Mouse (Mus musculus): Measurements from ENCODE around the gene Rexo4.

Gene Rexo4

GRCm38 (mm10) chr2:26963923-26964723 is at the start of gene Rexo4:
TSS of gene Rexo4 (minus strand) at chr2:26964386.
- DNase-seq (ENCODE audit: low read depth, low spot score): peak; percentile 94

GRCm38 (mm10) chr2:27009714-27010244 is 45.6 kb upstream of the Rexo4 start, which contains the start of gene Cacfd1:
TSS of gene Cacfd1 (plus strand) at chr2:27009926.
- peak; percentile 86 for DNase-seq (ENCODE audit: low read depth, low spot score)

- DNase-seq (ENCODE audit: low read depth, low spot score): no peak
Observed at GRCm38 (mm10) chr2:27007701-27008100, 43.5 kb upstream of the Rexo4 start.

GRCm38 (mm10) chr2:27006255-27006654 is 42.1 kb upstream of the Rexo4 start:
- DNase-seq (ENCODE audit: low read depth, low spot score): no peak

GRCm38 (mm10) chr2:26997993-26998392 is 33.8 kb upstream of the Rexo4 start:
- DNase-seq (ENCODE audit: low read depth, low spot score): no peak

GRCm38 (mm10) chr2:26997498-26997897 is 33.3 kb upstream of the Rexo4 start:
- no peak for DNase-seq (ENCODE audit: low read depth, low spot score)

GRCm38 (mm10) chr2:26993936-26994335 is 29.8 kb upstream of the Rexo4 start:
- no peak for DNase-seq (ENCODE audit: low read depth, low spot score)

- DNase-seq (ENCODE audit: low read depth, low spot score): no peak
Observed at GRCm38 (mm10) chr2:26984640-26985039, 20.5 kb upstream of the Rexo4 start.

GRCm38 (mm10) chr2:26984179-26984578 is 20.0 kb upstream of the Rexo4 start:
- DNase-seq (ENCODE audit: low read depth, low spot score): no peak

- DNase-seq (ENCODE audit: low read depth, low spot score): no peak
Observed at GRCm38 (mm10) chr2:26980361-26980760, 16.2 kb upstream of the Rexo4 start.

GRCm38 (mm10) chr2:26973960-26974359 is 9.8 kb upstream of the Rexo4 start:
- no peak for DNase-seq (ENCODE audit: low read depth, low spot score)

GRCm38 (mm10) chr2:26973116-26973515 is 8.9 kb upstream of the Rexo4 start, which contains the start of gene Adamts13:
TSS of gene Adamts13 (plus strand) at chr2:26973416.
- no peak for DNase-seq (ENCODE audit: low read depth, low spot score)

GRCm38 (mm10) chr2:26967262-26967661 is 3.1 kb upstream of the Rexo4 start:
- no peak for DNase-seq (ENCODE audit: low read depth, low spot score)

GRCm38 (mm10) chr2:26964724-26965370 is 661 bp upstream of the Rexo4 start:
- DNase-seq (ENCODE audit: low read depth, low spot score): no peak

- DNase-seq (ENCODE audit: low read depth, low spot score): no peak
Observed at GRCm38 (mm10) chr2:26960756-26961155, 3.4 kb downstream of the Rexo4 start.

- DNase-seq (ENCODE audit: low read depth, low spot score): no peak
Observed at GRCm38 (mm10) chr2:26957488-26957859, 6.7 kb downstream of the Rexo4 start.

- no peak for DNase-seq (ENCODE audit: low read depth, low spot score)
Observed at GRCm38 (mm10) chr2:26956811-26957487, 7.2 kb downstream of the Rexo4 start.

- no peak for DNase-seq (ENCODE audit: low read depth, low spot score)
Observed at GRCm38 (mm10) chr2:26954735-26955395, 9.3 kb downstream of the Rexo4 start.

GRCm38 (mm10) chr2:26952866-26953265 is 11.3 kb downstream of the Rexo4 start:
- no peak for DNase-seq (ENCODE audit: low read depth, low spot score)

- DNase-seq (ENCODE audit: low read depth, low spot score): no peak
Observed at GRCm38 (mm10) chr2:26952193-26952592, 12.0 kb downstream of the Rexo4 start.

- no peak for DNase-seq (ENCODE audit: low read depth, low spot score)
Observed at GRCm38 (mm10) chr2:26951346-26951905, 12.8 kb downstream of the Rexo4 start.
